Mouse (Mus musculus) cerebellum, adult 11-12 months (tissue): Measurements from ENCODE around the gene Rpp25l.

ENCODE experiments used
- DNase-seq: peaks from one replicate; pipeline ENCODE4 v3.0.0; 2022

Rpp25l gene

GRCm38 (mm10) chr4:41713197-41714067, at the start of gene Rpp25l:
TSS of gene Rpp25l (minus strand) at chr4:41713534.
- DNase-seq, result peak; percentile 86

- DNase-seq, result peak; percentile 68
Measured at GRCm38 (mm10) chr4:41762688-41763114, 49.4 kb upstream of the Rpp25l start.

- peak; percentile 56 for DNase-seq
Measured at GRCm38 (mm10) chr4:41762099-41762687, 48.9 kb upstream of the Rpp25l start.

GRCm38 (mm10) chr4:41761680-41762079, 48.3 kb upstream of the Rpp25l start:
- DNase-seq, result no peak

DNA sequence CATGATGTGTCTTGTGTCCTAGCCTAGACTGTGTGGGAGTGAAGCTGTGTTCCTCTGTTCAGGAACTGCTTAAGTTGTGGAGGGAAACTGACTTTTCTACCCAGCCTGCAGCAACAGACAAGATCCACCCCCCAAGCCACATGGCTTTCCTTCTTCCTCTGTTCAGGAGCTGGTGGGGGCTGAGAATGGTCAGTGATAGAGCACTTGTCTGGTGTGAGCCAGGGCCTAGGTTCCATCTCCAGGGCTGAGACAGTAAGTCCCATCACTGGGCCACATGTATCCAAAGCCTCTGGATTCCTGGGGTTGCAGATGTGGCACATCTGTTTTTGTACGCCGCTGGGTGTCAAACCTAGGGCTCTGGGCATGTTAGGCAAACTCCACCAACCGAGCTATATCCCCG, 47.6 kb upstream of the Rpp25l start:
- no peak for DNase-seq

GRCm38 (mm10) chr4:41760288-41760721, 47.0 kb upstream of the Rpp25l start:
- peak; percentile 94 for DNase-seq

- DNase-seq, result no peak
Measured at GRCm38 (mm10) chr4:41759656-41760287, 46.4 kb upstream of the Rpp25l start.

- DNase-seq, result no peak
Measured at GRCm38 (mm10) chr4:41759206-41759605, 45.9 kb upstream of the Rpp25l start.

DNA sequence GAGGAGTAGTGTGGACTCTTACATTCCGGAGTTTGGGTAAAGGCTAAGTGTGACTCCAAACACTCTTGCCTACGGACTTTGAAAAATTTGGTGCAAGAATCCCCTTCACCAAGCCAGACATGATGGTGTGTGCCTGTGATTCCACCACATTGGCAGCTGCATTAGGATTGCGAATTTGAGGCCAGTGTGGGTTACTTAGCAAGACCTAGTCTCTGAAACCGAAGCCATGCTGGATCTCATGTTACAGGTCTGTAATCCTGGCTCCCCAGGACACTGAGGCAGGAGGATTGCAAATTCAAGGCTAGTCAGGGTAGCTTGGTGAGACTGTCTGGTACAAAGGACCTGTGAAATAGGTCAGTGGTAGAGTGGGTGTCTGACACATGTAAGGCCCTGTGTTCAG, 45.4 kb upstream of the Rpp25l start:
- DNase-seq, result no peak

GRCm38 (mm10) chr4:41758021-41758420, 44.7 kb upstream of the Rpp25l start:
- no peak for DNase-seq

GRCm38 (mm10) chr4:41757321-41757720, 44.0 kb upstream of the Rpp25l start:
- no peak for DNase-seq

DNA sequence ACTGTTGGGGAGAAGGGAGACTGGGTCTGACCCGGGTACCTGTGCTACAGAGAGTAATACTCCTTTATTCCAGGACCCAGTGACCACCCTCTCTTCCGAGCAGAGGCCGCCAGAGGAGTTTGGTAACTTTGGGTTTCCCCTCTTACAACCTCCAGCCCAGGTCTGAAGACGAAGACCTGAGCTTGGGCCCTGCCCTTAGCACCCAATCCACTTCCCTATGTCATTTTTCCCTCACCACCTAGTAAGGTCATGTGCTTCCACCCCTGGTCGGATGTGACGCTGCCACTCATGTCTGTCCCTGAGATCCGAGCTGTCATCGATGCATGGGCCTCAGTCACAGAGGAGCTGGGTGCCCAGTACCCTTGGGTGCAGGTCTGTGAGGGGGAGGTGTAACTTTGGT, 43.1 kb upstream of the Rpp25l start:
- DNase-seq, result peak; percentile 58

DNA sequence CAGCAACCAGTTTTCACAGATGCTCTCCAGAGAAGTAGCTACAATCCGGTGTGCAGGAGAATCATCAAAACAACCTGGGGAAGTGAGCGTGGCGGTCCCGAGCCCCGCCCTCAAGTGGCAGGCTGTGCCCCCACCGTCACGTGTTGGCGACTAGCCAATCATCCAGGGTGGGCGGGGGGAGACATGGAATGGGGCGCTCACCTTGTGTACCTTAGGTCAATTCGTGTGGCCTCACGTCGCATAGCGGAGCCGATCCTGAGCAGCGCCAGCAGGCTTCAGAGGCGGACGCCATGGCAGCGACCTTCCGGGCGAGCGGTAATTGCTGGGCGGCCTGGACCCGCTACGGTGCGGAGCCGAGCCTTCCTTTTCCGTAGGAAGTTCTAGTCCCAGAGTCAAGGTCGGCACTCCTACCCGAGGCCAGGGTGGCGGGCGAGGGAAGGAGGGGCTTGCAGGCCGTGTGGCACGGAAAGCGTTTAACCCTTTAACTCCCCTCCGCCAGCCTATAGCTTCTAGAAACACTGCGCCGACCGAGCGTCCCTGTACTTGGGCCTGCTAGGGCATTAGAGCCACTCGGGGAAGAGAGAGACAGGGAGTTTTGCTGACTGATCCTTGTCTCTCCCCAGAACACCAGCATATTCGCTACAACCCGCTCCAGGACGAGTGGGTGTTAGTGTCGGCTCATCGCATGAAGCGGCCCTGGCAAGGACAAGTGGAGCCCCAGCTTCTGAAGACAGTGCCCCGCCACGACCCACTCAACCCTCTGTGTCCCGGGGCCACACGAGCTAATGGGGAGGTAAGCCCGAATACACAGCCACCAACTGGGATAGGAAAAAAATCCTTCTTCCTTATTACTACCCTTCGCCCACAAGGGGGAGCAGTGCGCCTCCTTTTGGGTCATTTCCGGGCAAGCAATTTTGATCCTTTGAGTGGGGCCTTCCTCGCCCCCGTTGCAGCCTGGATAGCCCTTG, 42.3 kb upstream of the Rpp25l start, which contains the start of gene Sigmar1:
Gene Sigmar1 (minus strand): TSS at position 820 of the 968 bp plus-strand sequence.
- peak; percentile 89 for DNase-seq

DNA sequence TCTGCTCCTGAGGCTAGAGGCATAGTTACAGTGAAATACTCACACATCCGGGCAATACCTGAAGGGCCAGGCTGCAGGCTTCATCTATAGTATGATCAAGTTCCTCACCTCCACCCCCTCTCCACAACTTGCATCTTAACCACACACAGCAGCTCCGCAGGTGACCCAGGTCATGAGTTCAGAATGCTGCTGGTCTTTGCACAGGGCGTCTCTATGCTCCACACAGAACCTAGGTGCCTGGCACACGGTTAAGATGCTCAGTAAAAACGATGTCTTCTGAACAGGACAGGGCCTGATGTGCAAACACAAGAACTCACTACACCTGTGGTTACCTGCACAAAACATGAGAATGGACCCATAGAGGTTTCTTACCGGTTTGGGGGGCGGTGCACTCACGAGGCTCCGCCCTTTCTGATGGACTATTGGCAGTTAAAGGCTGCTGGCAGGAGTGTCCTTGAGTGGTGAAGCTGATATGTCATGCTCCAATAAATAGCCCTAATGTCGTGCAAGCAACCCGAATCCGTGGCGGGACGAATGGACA, 41.5 kb upstream of the Rpp25l start, which contains the start of gene Galt:
Gene Galt (plus strand): TSS at position 432 of the 541 bp plus-strand sequence.
- DNase-seq, result peak; percentile 88

DNA sequence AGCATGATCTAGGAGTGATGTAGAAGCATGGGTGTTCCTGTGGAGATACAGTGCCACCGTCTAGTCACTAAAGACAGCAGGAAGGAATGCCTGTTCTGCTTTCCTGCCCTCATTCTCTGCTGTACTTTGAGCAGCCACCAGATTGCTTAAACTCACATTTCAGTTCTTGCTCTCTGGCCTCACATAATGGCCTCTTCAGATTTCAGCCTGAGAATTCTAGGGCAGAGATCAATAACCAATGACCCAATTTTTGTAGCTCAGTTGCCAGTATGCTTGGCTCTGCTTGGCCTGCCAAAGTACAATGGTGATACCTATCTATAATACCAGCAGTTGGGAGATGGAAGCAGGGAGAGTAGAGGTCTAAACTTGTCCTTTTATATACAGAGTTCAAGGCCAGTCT, 31.7 kb upstream of the Rpp25l start:
- DNase-seq, result no peak

- no peak for DNase-seq
Measured at GRCm38 (mm10) chr4:41744131-41744530, 30.8 kb upstream of the Rpp25l start.

DNA sequence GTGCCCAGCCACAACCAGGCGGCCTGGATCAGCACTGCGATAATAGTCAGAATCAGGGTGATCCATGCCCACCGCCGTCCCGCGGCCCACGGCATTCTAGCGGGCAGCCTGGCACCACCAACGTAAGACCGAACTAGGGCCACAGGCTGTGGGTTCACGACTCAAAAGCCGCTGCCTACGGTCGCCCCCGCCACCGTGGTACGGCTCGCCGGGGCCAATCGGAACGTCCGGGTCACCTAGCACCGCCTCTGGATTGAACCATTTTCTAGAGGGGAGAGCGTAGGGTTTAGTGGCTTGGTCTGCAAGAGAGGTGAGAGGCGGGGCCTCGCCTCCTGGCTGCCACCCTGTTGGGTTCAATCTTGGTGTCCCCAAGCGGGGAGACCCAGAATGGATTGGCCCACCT, 27.8 kb upstream of the Rpp25l start:
- DNase-seq, result peak; percentile 96

- peak; percentile 74 for DNase-seq
Measured at GRCm38 (mm10) chr4:41740380-41741157, 27.2 kb upstream of the Rpp25l start.

- no peak for DNase-seq
Measured at GRCm38 (mm10) chr4:41739260-41739659, 25.9 kb upstream of the Rpp25l start.

DNA sequence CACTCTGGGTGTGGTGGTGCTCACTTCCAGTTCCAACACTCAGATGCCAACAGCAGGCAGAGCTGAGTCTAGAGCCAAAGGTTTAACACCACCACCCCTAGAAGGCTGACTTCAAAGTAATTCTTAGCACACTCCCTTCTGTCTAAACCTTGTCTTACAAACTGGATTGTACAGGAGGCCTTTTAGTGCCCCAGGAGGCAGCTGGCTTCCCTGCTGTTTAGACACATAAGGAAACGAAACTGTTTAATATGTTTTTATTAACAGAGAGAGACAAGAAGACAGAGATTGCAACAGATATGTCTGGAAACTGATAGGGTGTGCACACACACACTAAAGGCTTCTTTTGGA, 24.9 kb upstream of the Rpp25l start:
- no peak for DNase-seq

- peak; percentile 65 for DNase-seq
Measured at GRCm38 (mm10) chr4:41737602-41738255, 24.4 kb upstream of the Rpp25l start.
